Mouse (Mus musculus) monocyte, adult 2 months (primary cell): Measurements from ENCODE around the gene Dbp.

Experiments
- DNase-seq, 2 experiments: peaks; one replicate each; pipeline ENCODE4 v3.0.0; 2022; ENCODE audit warnings: low spot score in 2 of 2, low read depth in 1 of 2

Gene Dbp

DNA sequence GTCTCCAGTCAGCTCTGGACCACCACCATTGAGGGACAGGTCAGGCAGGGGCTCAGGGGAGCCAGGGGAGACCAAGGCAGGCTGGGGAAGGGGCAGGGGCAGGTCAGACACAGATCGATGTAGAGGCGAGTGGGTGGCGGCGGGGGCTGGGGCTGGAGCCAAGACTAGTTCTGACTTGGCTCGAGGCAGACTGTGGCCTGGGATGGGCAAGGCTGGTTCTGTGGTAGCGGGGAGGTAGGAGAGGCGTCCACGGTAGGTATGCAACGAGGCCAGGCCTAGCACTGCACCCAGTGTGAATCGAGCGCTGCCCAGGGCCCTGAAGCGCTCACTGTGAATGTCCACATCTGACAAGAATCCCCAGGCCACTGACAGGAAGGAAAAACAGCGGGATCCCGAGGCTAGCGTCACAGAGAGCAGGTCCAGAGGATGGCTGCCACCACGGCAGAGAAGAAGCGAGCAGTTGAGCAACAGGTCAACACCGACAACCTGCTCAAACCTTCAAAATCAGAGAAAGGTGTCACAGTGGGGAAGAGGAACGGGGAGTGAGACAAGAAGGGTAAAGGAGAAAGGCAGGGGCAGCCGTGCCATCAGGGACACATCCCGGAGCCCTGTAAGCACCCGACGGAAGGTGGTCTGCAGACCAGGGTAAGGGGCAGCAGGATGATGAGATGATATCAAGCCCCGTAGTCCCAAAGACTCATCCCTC is 6.6 kb downstream of the Dbp start:
- DNase-seq: no peak

DNA sequence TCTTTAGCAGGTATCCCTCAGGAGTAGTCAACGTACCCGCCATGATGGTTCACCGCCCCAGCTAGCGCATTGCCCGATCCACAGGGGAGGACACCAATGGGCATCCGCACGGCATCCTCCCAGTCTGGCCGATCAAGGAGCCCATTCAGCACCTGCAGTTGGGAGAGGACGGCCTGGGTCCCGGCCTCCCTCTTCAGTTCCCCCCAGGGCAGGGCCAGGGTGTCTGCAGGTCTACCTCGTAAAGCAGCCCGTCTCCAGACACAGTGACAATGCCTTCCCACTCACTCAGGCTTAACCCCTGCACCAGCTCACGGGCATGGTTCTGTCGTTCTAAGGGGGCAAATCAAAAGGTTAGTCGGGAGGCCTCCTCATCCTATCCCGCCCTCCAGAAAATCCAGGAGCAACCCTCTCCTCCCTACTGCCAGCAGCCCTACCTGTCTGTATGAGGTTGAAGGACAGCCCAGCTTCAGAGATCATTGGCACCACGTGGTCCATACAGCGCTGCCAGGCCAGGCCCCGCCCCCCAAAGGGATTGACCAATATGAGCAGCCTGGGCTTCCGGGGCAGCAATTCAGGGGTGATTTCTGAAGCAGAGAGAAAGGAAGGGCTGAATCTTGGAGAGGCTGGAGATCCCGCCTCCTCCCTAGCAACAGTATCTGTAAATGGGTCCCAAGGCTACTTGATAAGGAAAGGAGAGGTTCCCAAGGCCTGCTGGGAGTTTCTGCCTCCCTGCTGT is 7.3 kb downstream of the Dbp start:
- no peak for DNase-seq

DNA sequence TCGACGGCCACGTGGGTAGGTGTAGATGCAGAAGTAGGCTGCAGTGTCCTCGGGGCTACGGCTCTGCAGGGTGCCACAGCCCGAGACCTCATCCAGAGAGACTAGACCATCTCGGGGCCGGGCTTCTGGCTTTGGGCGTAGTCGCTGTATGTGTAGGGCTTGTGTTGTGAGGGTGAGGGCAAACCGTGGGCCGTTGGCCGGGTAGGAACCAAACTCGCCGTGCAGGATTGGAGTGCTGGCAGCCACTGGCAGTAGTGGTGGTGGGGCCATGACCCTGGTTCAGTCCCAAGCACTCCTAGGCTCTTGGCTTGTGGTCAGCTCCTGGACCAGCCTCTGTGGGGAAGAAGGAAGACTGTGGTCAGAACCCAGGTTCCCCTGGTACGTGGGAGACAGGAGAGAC is 8.5 kb downstream of the Dbp start:
- DNase-seq: no peak

DNA sequence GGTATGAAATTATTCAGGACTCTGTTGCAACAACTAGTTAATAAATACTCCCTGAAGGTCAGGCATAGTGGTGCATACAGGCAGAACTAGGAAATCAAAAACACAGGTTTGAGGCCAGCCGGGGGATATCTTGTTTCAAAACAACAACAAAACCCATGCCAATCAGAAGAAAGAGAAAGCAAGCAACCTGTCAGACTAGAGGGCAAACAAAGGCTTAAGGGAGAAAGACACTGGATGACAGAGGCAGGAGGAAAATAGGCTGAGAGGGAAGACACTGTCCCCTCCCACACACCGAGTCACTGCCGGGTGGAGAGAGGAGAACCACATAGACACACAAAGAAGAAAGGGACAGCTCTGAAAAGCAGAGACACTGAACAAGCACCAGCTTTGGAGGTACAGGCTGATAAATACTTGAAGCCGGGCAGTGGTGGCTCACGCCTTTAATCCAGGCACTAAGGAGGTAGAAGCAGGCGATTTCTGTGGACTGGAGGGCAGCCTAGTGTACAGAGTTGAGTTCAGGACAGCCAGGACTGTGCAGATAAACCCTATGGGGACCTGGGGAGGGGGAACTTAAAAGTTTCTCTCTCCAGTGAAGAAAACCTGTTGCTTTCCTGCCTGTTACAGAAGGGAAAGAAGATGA is 9.1 kb downstream of the Dbp start:
- no peak for DNase-seq

DNA sequence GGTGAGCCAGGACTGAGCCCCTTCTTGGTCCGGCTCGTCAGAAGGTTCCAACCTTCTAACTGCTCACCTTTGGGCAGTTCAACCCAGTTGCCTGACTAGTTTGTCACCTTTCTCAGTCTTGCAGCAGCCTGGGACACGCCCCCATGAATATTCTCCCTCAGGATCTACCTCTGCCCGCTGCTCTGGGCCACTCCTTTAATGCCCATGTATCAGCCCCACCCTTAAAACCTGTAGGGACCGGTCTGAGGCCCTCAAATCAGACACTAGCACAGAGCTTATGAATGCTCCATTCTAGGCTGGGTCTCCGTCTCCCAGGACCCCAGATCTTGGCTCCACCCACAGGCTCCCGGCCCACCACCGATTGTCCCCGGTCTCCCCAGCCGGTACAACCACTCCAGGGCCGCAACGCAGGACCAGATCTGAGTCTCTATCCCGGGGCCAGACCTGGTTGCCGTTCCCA is 9.8 kb downstream of the Dbp start:
- no peak for DNase-seq

DNA sequence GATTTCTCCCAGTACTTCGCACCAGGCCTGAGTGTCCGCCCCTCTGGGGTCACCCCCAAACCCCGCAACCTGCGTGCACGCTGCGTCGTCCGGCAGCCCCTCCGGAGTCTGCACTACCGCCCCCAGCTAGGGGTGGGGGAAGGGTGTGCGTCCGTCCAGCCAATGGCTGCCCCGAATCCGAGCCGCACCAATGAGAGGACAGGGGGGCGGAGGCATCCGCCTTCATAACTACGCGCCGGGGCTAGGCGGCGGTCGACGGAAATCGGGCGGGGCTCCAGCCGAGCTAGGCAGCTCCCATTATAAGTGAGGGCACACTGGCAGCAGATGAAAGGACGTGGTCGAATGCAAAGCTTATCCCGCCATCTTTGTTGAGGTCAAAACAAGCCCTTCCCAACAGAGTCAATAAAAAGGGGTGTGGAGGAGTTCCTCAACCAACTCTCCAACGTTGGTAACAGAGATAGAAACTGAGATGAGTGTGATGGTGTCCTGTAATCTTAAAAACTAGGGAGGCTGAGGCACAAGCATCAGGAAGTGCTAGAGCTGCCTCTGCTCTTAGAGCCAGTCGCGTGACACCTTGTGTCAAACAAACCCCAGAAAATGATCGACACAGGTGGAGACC is 10.3 kb downstream of the Dbp start, which contains the start of gene Rpl18:
TSS of gene Rpl18 (plus strand) at position 368 of the 619 bp plus-strand sequence.
- peak; percentile 91 to 94 for DNase-seq

DNA sequence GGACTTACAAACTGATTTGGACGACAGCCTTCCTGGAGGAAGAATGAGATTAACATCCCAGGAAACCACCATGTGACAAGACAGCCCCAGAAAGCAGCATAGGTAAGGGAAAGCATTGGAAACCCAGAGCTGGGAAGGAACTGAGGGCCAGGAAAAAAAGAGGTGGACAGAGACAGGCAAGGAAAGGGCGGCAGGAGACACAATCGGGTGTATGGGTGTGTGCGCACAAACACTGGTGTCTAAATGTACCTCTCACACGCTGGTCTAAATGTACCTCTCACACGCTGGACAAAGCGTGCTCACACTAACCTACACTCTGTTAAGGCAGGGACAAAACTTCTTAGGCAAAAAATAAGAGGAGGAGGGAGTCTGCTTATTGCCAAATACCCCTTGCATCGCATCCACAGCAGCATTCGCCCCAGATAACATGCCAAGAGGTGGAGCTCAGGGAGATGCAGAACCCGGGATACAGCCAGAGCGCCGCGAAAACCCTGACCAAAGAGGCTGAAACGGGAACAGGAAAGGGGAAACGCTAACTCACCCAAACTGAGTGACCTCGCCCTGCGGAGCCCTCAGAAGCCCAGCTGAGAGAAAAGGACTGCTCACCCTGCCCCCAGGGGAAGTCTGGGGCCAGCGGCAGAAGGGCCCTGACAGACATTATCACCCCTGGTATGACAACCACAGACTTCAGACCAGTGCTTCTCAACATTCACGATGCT is 11.0 kb downstream of the Dbp start:
- peak; percentile 75 to 86 for DNase-seq

DNA sequence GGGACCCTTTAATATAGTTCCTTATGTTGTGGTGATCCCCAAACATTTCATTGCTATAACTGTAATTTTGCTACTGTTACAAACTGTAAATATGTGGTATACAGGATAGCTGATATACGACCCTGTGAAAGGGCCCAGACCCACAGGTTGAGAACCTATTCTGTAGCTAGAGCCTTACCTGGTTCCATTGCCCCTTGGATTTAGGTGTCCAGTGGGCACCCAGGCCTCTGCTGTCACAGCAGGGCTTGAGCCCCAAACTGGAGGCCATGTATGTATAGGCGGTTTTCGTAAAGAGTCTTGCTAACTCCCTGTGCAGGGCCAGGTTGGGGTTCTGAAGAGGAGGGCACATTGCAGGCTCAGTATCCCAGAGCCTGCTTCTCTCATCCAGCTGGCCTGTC is 11.6 kb downstream of the Dbp start:
- DNase-seq: no peak

DNA sequence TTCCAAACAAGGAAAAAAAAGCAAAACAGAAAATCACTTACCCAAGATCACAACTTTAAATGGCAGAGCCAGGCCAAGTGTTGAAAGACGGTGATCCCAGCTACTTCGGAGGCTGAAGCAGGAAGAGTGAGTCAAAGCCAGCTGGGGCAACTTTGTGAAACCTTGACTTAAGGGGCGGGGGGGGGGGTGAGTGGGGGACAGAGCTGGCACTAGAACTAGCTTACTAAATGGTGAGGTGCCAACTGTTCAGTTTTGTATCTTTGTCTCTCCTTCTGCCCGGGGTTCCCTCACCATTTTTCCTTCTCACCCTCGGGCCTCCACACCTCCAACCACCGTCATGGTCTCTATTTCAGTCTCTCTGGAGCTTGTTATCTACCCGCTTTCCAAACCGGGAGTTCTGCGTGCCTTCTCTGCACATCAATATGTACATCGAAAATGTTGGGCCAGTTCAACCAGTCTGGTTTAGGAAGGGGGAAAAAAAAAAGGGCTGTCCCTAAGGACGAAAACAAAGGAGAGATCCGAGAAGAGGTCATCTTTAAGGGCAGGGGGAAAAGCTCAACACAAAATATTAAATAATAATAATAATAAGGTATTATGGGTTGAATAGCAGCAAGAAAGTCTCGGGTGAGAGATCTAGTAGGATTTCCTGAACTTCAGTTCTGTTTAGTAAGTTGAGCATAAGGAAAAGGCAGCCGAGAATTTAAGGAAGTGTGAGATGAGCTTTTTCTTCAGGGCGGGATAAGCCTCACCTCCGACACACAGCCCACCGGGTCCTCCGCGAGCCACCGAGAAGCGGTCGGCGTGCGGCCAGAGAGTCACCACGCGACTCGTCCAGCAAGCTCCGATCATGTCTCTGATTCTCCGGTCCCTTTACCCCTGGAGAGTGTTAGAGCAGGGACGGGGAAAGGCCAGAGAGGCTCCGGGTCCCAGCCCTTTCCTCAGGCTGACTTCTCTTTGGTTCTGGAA is 12.3 kb downstream of the Dbp start:
- DNase-seq: no peak

DNA sequence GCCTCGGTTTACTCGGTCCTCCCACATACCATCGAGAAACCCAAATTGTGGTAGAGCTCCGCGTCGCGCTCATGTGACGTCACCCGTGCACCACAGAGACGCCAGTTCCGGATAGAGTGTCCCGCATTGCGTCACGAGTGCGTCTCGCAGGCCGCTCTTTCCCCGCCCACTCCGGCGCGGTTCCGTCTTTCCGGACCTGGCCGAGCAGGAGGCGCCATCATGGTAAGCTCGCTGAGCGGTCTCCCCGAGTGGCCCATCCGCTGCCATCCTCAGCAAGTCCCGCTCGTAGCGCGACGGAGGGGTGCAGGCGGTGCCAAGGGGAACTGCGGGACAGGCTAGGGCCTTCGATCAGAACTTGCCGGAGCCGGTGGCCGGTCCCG is 13.0 kb downstream of the Dbp start, which contains the start of gene Sphk2:
TSS of gene Sphk2 (minus strand) at position 85 of the 380 bp plus-strand sequence.
- DNase-seq: peak; percentile 94 to 99

DNA sequence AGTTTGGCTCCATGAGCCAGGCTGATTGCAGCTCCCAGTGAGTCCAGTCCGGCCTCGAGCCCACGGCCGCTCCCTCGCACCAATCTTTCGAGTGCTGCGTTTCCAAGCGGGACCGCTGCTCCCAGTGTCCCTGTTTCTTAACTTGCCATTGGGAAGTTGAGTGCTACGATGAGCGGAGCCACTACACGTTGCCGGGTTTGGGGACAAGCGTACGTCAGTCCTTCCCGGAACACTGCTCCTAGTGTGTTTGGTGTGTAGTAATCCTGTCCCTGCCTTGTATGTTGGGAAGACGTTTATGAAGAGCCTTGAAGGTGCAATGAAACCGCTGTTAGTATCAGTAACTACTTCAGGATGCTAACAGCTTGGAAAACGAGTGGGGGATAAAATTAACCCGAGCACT is 13.4 kb downstream of the Dbp start:
- DNase-seq: no peak

DNA sequence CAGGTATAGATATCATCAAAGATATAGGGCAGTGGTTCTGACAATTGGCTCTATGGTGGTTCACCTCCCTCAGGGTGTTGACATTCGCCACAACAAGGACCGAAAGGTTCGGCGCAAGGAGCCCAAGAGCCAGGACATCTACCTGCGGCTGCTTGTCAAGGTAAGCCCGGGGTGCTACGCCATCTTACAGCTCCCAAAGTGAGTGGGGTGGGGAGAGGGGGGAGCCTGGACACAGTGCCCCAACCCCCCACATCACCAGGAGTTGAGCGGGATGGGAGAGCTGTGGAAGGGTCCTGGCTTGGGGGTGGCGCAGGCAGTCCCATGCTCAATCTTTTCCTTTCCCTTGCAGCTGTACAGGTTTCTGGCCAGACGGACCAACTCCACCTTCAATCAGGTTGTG is 14.3 kb downstream of the Dbp start:
- no peak for DNase-seq

DNA sequence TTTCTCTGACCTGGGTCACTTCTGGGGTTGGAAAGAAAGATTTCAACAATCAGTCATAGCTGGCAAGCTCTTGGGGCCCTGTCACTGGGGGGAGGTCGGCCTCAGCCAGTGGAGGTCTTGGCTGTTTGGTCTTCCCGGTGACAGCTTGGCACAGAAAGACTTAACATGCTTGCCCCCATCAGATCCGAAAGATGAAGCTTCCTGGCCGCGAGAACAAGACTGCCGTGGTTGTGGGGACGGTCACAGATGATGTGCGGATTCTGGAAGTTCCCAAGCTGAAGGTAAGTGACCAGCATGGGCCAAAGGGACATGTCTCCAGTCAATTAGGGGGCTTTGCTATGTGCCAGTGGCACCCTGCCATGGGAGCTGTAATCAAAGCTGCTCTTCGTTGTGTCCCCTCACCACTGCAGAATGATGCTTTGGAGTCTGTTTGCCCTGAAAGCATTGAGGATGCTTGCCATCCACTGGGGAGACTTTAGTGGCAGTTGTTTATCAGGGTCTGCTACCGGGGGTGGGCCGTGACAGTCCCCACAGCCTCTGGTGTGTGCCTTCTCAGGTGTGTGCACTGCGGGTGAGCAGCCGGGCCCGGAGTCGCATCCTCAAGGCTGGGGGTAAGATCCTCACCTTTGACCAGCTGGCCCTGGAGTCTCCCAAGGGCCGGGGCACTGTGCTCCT is 15.0 kb downstream of the Dbp start:
- DNase-seq: no peak

DNA sequence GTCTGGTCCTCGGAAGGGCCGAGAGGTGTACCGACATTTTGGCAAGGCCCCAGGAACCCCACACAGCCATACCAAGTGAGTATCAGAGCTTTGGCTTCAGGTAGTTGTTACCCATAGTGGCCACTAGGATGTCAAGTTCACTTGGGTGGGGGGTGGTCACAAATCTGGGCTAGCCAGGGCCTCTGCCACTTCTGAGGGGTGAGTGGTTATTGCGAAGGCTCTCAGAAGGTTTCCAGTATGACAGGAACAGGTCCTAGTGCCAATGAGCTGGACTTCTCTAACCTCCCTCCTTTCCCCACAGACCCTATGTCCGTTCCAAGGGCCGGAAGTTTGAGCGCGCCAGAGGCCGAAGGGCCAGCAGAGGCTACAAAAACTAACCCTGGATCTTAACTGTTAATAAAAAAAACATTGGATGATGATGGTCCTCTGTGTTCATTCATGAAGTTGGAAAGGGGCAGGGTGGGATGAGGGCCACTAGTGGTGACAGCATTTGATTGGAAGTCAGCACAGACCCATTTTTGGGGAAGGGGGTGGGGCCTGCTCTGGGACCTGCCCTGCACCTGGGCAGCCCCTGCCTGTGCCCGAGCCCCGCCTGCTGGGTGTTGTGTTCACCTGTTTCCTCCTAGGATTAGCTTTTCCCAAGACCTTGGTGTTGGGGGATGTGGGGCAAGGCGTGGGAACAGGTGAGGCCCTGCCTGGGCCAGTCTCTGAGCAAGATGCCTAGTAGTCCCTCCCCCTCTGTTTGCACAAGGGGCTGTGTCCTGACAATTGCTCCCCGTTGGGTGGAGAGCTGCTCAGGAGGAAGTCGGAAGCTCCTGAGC is 15.7 kb downstream of the Dbp start, which contains the start of gene Fam83e:
TSS of gene Fam83e (plus strand) at position 800 of the 821 bp plus-strand sequence.
- no peak for DNase-seq

DNA sequence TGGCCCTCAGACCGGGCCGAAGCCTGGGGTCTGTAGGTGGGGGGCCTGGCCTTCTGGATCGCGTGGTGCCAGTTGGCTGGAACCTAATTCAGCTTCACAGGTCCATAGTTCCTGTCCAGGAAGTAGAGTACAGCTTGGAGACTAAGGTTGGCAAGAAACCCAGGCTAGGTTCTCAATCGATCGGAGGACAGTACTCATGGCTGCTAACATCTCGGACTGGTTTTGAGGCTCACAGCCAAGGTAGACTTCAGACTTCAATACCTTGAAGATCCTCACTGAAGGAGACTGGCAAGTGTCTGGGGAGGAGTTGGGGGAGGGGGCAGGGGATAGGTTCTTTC is 16.3 kb downstream of the Dbp start:
- DNase-seq: no peak

DNA sequence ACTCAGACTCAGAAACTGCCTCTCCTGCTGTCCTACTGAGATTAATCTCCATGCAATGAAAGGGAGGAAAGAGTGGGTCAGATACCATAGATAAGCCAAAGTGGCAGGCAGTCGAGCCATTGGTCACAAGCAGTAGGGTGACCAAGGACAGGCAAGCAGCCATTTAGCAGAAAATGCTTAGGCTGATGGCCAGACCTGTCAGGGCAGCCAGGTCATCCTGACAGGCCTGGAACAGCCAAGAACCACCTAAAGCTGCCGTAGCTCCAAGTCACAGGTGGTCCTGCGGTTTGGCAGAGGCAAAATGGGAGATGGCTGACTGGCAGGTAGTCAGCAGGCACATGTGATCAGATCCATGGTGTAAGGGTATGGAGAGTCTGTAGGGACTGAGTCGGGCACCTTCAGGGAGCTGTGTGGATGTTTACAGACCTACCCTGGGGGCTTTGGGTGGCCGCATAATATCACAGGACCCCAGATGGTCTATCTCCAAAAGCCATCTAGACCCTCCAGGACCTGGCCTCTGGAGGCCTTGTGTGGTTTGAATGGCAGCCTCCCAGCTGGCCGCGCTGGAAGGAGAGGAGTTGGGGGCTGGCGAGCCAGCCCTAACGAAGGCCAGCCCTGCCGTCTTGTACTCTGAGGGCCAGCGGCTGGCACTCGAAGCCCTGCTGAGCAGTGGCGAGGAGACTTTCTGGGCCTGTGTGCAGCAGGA is 16.9 kb downstream of the Dbp start:
- no peak for DNase-seq

DNA sequence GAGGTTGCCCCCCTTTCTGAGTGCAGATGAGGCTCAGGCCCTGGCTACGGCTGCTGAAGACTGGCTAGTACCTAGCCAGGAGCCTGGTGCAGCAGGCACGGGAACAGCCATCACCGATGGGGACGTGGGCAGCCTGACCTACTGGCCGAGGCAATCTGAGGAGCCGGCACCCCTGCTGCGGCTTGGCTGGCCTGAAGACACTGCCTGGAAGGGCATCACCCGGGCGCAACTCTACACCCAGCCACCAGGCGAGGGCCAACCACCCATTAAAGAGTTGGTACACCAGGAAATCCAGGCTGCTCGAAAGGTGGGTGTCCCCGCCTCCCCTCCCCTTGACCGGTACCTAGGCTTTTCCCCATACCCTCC is 17.4 kb downstream of the Dbp start:
- DNase-seq: no peak

DNA sequence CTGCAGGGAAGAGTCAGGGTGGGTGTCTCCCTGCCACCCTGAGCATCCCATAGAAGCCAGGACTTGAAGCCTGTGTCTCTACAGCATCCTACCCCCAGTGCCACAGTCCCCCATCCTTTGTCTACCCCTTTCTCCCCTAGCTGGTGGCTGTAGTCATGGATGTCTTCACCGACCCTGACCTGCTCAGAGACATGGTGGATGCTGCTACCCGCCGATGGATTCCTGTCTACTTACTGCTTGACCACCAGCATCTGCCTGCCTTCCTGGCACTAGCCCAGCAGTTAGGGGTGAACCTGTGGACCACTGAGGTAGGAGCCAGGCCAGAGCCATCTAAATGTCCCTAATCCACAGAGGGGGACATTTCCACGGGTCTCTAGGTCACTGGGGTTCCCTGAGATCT is 18.4 kb downstream of the Dbp start:
- no peak for DNase-seq
